Mouse (Mus musculus): ENCODE results near the gene Alpi.

Gene Alpi

DNA sequence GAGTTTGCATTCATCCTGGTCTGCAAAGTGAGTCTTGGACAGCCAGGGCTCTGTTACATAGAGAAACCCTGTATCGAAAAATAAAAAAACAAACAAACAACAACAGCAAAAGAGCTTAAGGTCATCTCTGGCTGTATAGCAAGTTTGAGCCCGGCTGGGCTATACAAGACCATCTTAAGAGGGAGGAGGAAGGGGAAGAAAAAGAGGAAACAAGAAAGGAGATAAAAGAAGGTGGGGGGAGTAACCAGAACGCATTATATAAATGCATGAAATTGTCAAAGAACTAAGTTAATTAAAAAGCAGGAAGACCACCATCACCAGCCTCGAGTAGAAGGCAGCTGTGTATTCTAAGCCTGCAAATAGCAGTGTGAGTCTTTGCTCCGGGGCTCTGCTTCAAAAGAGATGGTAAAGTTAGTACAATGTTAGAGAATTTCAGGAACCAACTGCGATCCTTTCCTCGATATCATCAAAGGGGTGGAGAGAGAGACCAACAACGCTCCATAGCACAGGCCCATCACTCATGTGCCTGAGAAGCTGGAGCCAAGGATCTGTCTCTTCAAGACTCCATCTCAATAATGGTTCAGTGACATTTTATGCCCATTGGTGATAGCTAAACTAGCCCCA is 42.3 kb downstream of the Alpi start:
- no peak for DNase-seq (ENCODE audit: low spot score)

DNA sequence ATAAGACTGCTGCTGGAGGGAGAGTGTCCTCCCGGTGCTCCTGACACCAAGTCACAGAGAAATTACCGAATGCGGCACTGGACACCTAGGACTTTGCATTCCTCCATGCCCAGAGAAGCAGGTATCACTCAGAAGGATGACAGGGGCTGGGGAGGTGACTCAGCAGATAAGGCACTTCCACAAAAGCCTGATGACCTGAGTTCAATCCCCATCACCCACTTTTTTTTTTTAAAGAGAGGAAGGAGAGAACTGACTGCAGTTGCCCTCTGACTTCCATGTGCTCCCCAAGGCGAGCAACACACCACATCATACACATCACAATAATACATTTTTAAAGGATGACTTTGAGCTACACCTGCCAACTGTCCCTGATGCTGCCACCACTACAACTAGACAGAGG is 44.3 kb downstream of the Alpi start:
- DNase-seq (ENCODE audit: low spot score): no peak

DNA sequence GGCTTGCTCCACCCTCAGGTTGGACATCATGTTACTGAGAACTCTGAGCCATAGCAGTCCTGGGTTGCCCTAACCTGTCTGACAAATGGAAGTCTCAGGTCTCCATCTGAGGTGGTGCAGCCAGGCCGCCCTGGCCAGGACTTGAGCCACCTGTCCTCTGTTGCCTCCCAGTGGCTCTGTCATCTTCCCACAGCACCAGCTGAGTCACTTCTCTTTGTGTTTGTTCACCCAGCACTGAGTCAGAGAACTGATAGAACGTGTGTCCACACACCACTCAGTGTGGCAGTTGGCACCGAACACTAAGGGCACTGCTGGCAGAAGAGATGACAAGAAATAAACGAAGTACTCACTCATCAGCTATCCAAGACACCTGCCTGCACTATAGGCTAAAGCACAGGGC is 50.0 kb downstream of the Alpi start:
- DNase-seq (ENCODE audit: low spot score): no peak

DNA sequence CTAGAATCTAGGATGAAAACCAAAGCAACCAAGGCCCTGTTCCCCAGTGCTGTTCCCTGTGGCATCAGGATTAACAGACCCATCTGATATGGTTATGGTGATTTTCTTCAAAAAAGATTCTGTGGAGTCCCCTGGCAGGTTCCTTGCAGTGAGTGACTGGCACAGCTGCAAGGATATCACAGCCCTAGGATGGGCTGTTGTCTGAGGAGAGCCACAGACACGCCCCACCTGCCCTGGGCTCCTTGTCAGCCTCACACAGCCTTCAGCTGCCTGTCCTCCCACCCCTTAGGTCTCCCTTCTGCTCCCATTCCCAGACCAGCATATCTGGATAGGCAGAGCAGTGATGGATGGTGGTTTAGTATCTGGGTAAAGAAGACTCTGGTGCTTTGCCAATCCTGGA is 50.7 kb downstream of the Alpi start:
- no peak for DNase-seq (ENCODE audit: low spot score)

DNA sequence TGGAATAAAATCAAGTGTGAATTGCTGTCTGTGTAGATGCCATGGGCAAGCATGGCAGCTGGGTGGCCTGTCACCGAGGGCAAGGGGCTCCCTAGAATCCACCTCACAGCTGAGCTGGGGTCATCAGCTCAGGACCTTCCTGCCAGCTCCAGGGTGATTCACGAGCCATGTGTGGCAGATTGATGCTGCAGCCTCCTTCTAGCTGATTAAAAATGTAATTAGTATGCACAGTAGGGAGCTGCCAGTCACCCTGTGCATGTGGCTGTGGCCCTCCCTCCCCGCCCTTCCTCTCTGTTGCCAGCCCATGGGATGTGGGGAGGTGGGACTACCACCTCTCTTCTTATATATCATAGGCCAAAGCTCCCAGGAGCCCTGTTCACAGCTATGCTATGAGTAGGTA is 51.3 kb downstream of the Alpi start:
- no peak for DNase-seq (ENCODE audit: low spot score)
